Mouse (Mus musculus): ENCODE measurements around the gene Olfr965. TPM values are rescaled to one million over a fixed set of nuclear protein-coding genes. Genes with fewer than 3 reads are reported as not detected.

Gene Olfr965
- total RNA-seq (2023) = not detected

DNA sequence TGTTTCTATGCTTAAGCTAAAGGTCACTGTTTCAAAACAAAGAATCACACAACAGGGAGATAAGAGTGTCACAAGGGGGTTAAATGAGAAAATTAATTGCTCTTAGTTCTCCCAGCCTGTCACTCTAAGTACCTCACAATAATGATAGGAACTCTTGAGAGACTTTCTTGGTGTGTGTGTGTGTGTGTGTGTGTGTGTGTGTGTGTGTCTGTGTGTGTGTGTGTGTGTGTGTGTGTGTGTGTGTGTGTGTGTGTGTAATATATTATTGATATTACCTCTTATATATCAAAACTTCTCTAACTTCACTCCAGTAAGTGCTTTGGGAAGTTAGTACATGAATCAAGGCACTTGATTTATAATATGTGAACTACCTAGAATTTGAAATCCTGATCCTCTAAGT, at the start of gene Olfr965:
Gene Olfr965 (plus strand): TSS at position 301 of the 400 bp plus-strand sequence.

DNA sequence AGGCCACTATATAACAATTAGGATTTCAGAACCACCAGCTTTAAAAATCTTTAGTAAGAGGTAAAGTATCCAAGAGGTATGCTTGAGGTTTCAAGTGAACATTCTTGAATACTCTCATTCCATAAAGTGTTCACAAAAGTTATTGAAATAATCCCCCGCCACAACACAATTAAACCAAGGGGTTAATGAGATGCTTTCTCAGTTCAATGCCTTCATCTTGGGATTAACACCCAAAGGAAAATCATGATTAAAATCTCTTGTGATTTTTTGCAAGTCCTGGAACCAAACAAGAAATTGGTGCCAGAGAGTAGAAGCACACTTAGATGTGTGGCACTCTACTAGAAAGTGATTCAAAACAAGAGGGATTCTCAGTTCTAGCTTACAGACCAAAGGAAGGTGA, 44.2 kb upstream of the Olfr965 start, which contains the start of gene Olfr963:
Gene Olfr963 (plus strand): TSS at position 301 of the 400 bp plus-strand sequence.

GRCm38 (mm10) chr9:39707017-39707416, 4.1 kb upstream of the Olfr965 start, which contains the start of gene Olfr149:
Gene Olfr149, minus strand, starts transcription at chr9:39707117.

GRCm38 (mm10) chr9:39730678-39731077, 19.5 kb downstream of the Olfr965 start, which contains the start of gene Olfr150:
Gene Olfr150, plus strand, starts transcription at chr9:39730978.

GRCm38 (mm10) chr9:39745949-39746348, 34.8 kb downstream of the Olfr965 start, which contains the start of gene Olfr967:
Gene Olfr967, plus strand, starts transcription at chr9:39746249.

Other genes with a start within 250 kb of the Olfr965 start
- gene Olfr955, start 239.4 kb upstream of the Olfr965 start, total RNA-seq (2023) = not detected
- gene Olfr44, start 217.4 kb upstream of the Olfr965 start, total RNA-seq (2023) = not detected
- gene Olfr957, start 195.5 kb upstream of the Olfr965 start, total RNA-seq (2023) = not detected
- gene Olfr958, start 157.3 kb upstream of the Olfr965 start, total RNA-seq (2023) = not detected
- gene Olfr959, start 135.8 kb upstream of the Olfr965 start, total RNA-seq (2023) = not detected
- gene AW551984, start 107.0 kb upstream of the Olfr965 start, total RNA-seq (2023) = 0.21 TPM
- gene Olfr148, start 100.7 kb upstream of the Olfr965 start, total RNA-seq (2023) = not detected
- not detected for gene Olfr960, start 90.0 kb upstream of the Olfr965 start, total RNA-seq (2023)
- not detected for gene Olfr961, start 66.3 kb upstream of the Olfr965 start, total RNA-seq (2023)
- not detected for gene Olfr963, start 44.1 kb upstream of the Olfr965 start, total RNA-seq (2023)
- gene Olfr149, start 4.2 kb upstream of the Olfr965 start, total RNA-seq (2023) = not detected
- not detected for gene Olfr150, start 19.6 kb downstream of the Olfr965 start, total RNA-seq (2023)
- gene Olfr967, start 34.9 kb downstream of the Olfr965 start, total RNA-seq (2023) = not detected
- not detected for gene Olfr968, start 71.9 kb downstream of the Olfr965 start, total RNA-seq (2023)
- gene Olfr969, start 79.6 kb downstream of the Olfr965 start, total RNA-seq (2023) = not detected
- gene Olfr970, start 97.5 kb downstream of the Olfr965 start, total RNA-seq (2023) = not detected
- not detected for gene Olfr971, start 125.5 kb downstream of the Olfr965 start, total RNA-seq (2023)
- not detected for gene Olfr972, start 155.1 kb downstream of the Olfr965 start, total RNA-seq (2023)
- gene Olfr229, start 196.0 kb downstream of the Olfr965 start, total RNA-seq (2023) = not detected
- gene Olfr974, start 226.1 kb downstream of the Olfr965 start, total RNA-seq (2023) = not detected
- gene Olfr975, start 240.7 kb downstream of the Olfr965 start, total RNA-seq (2023) = not detected
- not detected for gene Olfr976, start 249.8 kb downstream of the Olfr965 start, total RNA-seq (2023)